Mouse (Mus musculus) spleen, postnatal 36 days (tissue): ENCODE measurements around the gene Gm43720.

Experiments
- DNase-seq, 2 experiments: peaks; one replicate each; pipeline ENCODE4 v3.0.0; 2022; ENCODE audit warnings: low spot score in 2 of 2, mixed read lengths in 1 of 2

Gene Gm43720

GRCm38 (mm10) chr5:138279585-138280424 lies at the start of gene Gm43720, which contains the start of the genes Gpc2 and Stag3:
TSS of gene Gm43720 (minus strand) at chr5:138279958.
TSS of gene Gpc2 (minus strand) at chr5:138280005.
TSS of gene Stag3 (plus strand) at chr5:138280240.
- DNase-seq = peak; percentile 83 to 88

- no peak for DNase-seq
Observed at GRCm38 (mm10) chr5:138312795-138313194, 33.0 kb upstream of the Gm43720 start.

GRCm38 (mm10) chr5:138299613-138300012 lies 19.9 kb upstream of the Gm43720 start:
- DNase-seq = no peak

GRCm38 (mm10) chr5:138294158-138294557 lies 14.4 kb upstream of the Gm43720 start:
- no peak for DNase-seq

GRCm38 (mm10) chr5:138291638-138292037 lies 11.9 kb upstream of the Gm43720 start:
- no peak for DNase-seq

- DNase-seq = no peak
Observed at GRCm38 (mm10) chr5:138287861-138288260, 8.1 kb upstream of the Gm43720 start.

GRCm38 (mm10) chr5:138283540-138283939 lies 3.8 kb upstream of the Gm43720 start:
- DNase-seq = no peak

GRCm38 (mm10) chr5:138281798-138282197 lies 2.0 kb upstream of the Gm43720 start:
- DNase-seq = no peak

- DNase-seq = no peak
Observed at GRCm38 (mm10) chr5:138280829-138281228, 1.1 kb upstream of the Gm43720 start.

- no peak for DNase-seq
Observed at GRCm38 (mm10) chr5:138280425-138280768, 639 bp upstream of the Gm43720 start.

- no peak for DNase-seq
Observed at GRCm38 (mm10) chr5:138277994-138278393, 1.8 kb downstream of the Gm43720 start.

GRCm38 (mm10) chr5:138275216-138276050 lies 4.3 kb downstream of the Gm43720 start:
- no peak for DNase-seq

GRCm38 (mm10) chr5:138274186-138274585 lies 5.6 kb downstream of the Gm43720 start:
- no peak for DNase-seq

- DNase-seq = no peak
Observed at GRCm38 (mm10) chr5:138272409-138272923, 7.3 kb downstream of the Gm43720 start, which contains the start of gene Gal3st4. TSS of gene Gal3st4 (minus strand) at chr5:138272840.

- DNase-seq = no peak
Observed at GRCm38 (mm10) chr5:138271232-138271631, 8.5 kb downstream of the Gm43720 start.

GRCm38 (mm10) chr5:138268980-138269379 lies 10.8 kb downstream of the Gm43720 start:
- DNase-seq = no peak

GRCm38 (mm10) chr5:138267114-138267513 lies 12.6 kb downstream of the Gm43720 start:
- no peak for DNase-seq

- DNase-seq = no peak
Observed at GRCm38 (mm10) chr5:138265712-138266111, 14.0 kb downstream of the Gm43720 start.

GRCm38 (mm10) chr5:138264207-138264578 lies 15.6 kb downstream of the Gm43720 start:
- no peak for DNase-seq

- peak; percentile 91 to 94 for DNase-seq
Observed at GRCm38 (mm10) chr5:138263260-138264206, 16.2 kb downstream of the Gm43720 start, which contains the start of gene BC037034. TSS of gene BC037034 (minus strand) at chr5:138264033.
